Mouse (Mus musculus) heart, postnatal 0 days (tissue): Measurements from ENCODE around the gene Gadd45gip1.

ENCODE experiments used
- CTCF ChIP-seq: IDR thresholded peaks from 2 replicates; pipeline ENCODE4 v1.5.1; 2016; ENCODE audit warnings: antibody characterized with exemption, control low read depth, low read depth
- EP300 ChIP-seq: IDR thresholded peaks from 2 replicates; pipeline ENCODE4 v1.6.1; 2016; ENCODE audit warnings: antibody characterized with exemption, low read depth

DNA sequence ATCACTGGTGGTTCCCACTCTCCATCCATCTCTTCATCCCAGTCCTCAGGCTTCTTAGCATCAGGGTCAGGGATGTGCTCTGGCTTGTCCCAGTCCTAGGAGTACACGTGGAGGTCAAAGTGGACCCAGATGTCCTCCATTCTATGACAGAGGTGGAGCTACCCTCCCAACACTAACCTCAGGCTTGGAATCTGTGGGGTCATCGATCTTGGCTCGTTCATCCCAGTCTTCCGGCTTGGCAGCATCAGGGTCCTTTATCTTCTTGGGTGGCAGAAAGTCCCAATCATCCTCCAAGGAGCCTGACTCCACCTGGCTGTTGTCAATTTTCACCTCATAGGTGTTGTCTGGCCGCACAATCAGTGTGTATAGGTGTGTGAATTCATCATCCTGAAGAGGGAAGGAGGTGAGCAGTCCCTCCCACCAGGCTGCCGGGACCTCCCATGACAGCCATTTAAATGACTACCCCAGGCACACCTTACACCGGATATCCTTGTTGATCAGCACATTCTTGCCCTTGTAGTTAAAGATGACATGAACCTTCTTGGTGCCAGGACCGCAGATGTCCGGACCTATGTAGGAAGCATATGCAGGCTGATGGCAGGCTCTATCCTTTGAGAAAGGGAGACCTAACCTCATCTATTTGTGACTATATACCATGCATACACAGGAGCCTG is 13.2 kb downstream of the Gadd45gip1 start:
- TF ChIP-seq CTCF (no peak), EP300 (no peak)
